Mouse (Mus musculus): ENCODE data around the gene Zfp69. TPM values are rescaled to one million over a fixed set of nuclear protein-coding genes. Genes with fewer than 3 reads are reported as not detected.

Gene Zfp69
- total RNA-seq (2021), result 1 to 10 TPM; 4.1 to 4.6 TPM

- intact Hi-C loops (cut with DNase I), result loop anchor here (1.0 kb wide), 1 partner anchor 26 kb away; the partner anchor contains the start of gene Exo5
- peak; percentile 92 to 93 for DNase-seq
Measured at GRCm38 (mm10) chr4:120951428-120951973, at the start of gene Zfp69. Zfp69 (minus strand) TSS chr4:120951699.

GRCm38 (mm10) chr4:121001042-121001441 lies 49.5 kb upstream of the Zfp69 start:
- no peak for DNase-seq
- intact Hi-C loops (cut with DNase I), result no loop called here

- DNase-seq, result no peak
- intact Hi-C loops (cut with DNase I), result no loop called here
Measured at GRCm38 (mm10) chr4:120995911-120996310, 44.4 kb upstream of the Zfp69 start.

GRCm38 (mm10) chr4:120993025-120993424 lies 41.5 kb upstream of the Zfp69 start:
- intact Hi-C loops (cut with DNase I), result no loop called here
- DNase-seq, result no peak

GRCm38 (mm10) chr4:120992284-120992683 lies 40.8 kb upstream of the Zfp69 start:
- DNase-seq, result no peak
- intact Hi-C loops (cut with DNase I), result no loop called here

GRCm38 (mm10) chr4:120987319-120987718 lies 35.8 kb upstream of the Zfp69 start:
- intact Hi-C loops (cut with DNase I), result loop anchor here (1.0 to 2.0 kb wide), 2 partner anchors 29 to 53 kb away; no protein-coding TSS in a partner anchor
- no peak for DNase-seq

- intact Hi-C loops (cut with DNase I), result loop anchor here (1.0 to 2.0 kb wide), 3 partner anchors 47 to 246 kb away; no protein-coding TSS in a partner anchor
- DNase-seq, result peak; percentile 26 to 46
Measured at GRCm38 (mm10) chr4:120986446-120986845, 34.9 kb upstream of the Zfp69 start.

- DNase-seq, result no peak
- intact Hi-C loops (cut with DNase I), result no loop called here
Measured at GRCm38 (mm10) chr4:120978221-120978620, 26.7 kb upstream of the Zfp69 start.

GRCm38 (mm10) chr4:120975428-120975734 lies 23.9 kb upstream of the Zfp69 start:
- peak in 1 of 2 experiments; percentile 9 for DNase-seq
- intact Hi-C loops (cut with DNase I), result no loop called here

- intact Hi-C loops (cut with DNase I), result no loop called here
- no peak for DNase-seq
Measured at GRCm38 (mm10) chr4:120974711-120975427, 23.4 kb upstream of the Zfp69 start.

GRCm38 (mm10) chr4:120971842-120972241 lies 20.3 kb upstream of the Zfp69 start:
- DNase-seq, result no peak
- intact Hi-C loops (cut with DNase I), result no loop called here

- peak; percentile 29 to 40 for DNase-seq
Measured at GRCm38 (mm10) chr4:120969382-120970146, 18.1 kb upstream of the Zfp69 start.

GRCm38 (mm10) chr4:120968486-120968885 lies 17.0 kb upstream of the Zfp69 start:
- intact Hi-C loops (cut with DNase I), result no loop called here
- DNase-seq, result no peak

More at GRCm38 (mm10) chr4:120969382-120970146, 18.1 kb upstream of the Zfp69 start:
- intact Hi-C loops (cut with DNase I), result no loop called here

GRCm38 (mm10) chr4:120955586-120955985 lies 4.1 kb upstream of the Zfp69 start:
- no peak for DNase-seq
- intact Hi-C loops (cut with DNase I), result no loop called here

- intact Hi-C loops (cut with DNase I), result no loop called here
- DNase-seq, result no peak
Measured at GRCm38 (mm10) chr4:120953667-120954066, 2.2 kb upstream of the Zfp69 start.

- intact Hi-C loops (cut with DNase I), result no loop called here
- no peak for DNase-seq
Measured at GRCm38 (mm10) chr4:120953038-120953437, 1.5 kb upstream of the Zfp69 start.

- intact Hi-C loops (cut with DNase I), result no loop called here
- DNase-seq, result peak; percentile 18 to 38
Measured at GRCm38 (mm10) chr4:120952163-120952562, 664 bp upstream of the Zfp69 start.

- no peak for DNase-seq
- intact Hi-C loops (cut with DNase I), result loop anchor here (1.0 kb wide), 1 partner anchor 26 kb away; the partner anchor contains the start of gene Exo5
Measured at GRCm38 (mm10) chr4:120950763-120951427, 604 bp downstream of the Zfp69 start.

- peak; percentile 37 to 57 for DNase-seq
- intact Hi-C loops (cut with DNase I), result no loop called here
Measured at GRCm38 (mm10) chr4:120948938-120949337, 2.6 kb downstream of the Zfp69 start.

GRCm38 (mm10) chr4:120935006-120935405 lies 16.5 kb downstream of the Zfp69 start:
- intact Hi-C loops (cut with DNase I), result no loop called here
- no peak for DNase-seq

- DNase-seq, result no peak
- intact Hi-C loops (cut with DNase I), result no loop called here
Measured at GRCm38 (mm10) chr4:120930736-120931135, 20.8 kb downstream of the Zfp69 start.
